Mouse (Mus musculus) heart, postnatal 0 days (tissue): ENCODE results near the gene Mrpl55. TPM values are rescaled to one million over a fixed set of nuclear protein-coding genes. Genes with fewer than 3 reads are reported as not detected.
A peak's percentile ranks its signal among the peaks of the same experiment; 100 is the strongest.

Source experiments
- ATAC-seq: fragments of 200-750 bp; cut with Nextera tagmentation; 2 replicates; pipeline ENCODE4 v1.8.0; 2017; ENCODE audit warnings: low read depth, moderate number of reproducible peaks, moderate library complexity; ENCODE audit not compliant: insufficient read depth
- DNase-seq: peaks from one replicate; pipeline ENCODE4 v3.0.0-alpha.2; 2016; ENCODE audit warnings: low spot score
- H3K27ac ChIP-seq: fragments of 300-500 bp; sonication (generic); 2 replicates; pipeline ENCODE4 v1.5.1; 2014; ENCODE audit warnings: low read depth, mild to moderate bottlenecking
- H3K27me3 ChIP-seq: fragments of 300-500 bp; sonication (generic); 2 replicates; pipeline ENCODE4 v1.6.1; 2014; ENCODE audit warnings: low read length, mixed read lengths; ENCODE audit not compliant: control insufficient read depth, insufficient read depth
- H3K36me3 ChIP-seq: fragments of 300-500 bp; sonication (generic); replicated peaks from 2 replicates; pipeline ENCODE4 v1.6.1; 2014; ENCODE audit warnings: low read length, mixed read lengths; ENCODE audit not compliant: control insufficient read depth, insufficient read depth
- H3K4me1 ChIP-seq: fragments of 300-500 bp; sonication (generic); 2 replicates; pipeline ENCODE4 v1.6.1; 2014; ENCODE audit warnings: antibody characterized with exemption; ENCODE audit not compliant: control insufficient read depth, insufficient read depth
- H3K4me2 ChIP-seq: fragments of 300-500 bp; sonication (generic); 2 replicates; pipeline ENCODE4 v1.6.1; 2014; ENCODE audit warnings: low read depth, mild to moderate bottlenecking, low read length, moderate library complexity
- H3K4me3 ChIP-seq: fragments of 300-500 bp; sonication (generic); 2 replicates; pipeline ENCODE4 v1.5.1; 2014; ENCODE audit warnings: low read depth, low read length
- H3K9ac ChIP-seq: fragments of 300-500 bp; sonication (generic); replicated peaks from 2 replicates; pipeline ENCODE4 v1.6.1; 2014; ENCODE audit warnings: low read depth, low read length, mixed read lengths
- H3K9me3 ChIP-seq: fragments of 300-500 bp; sonication (generic); replicated peaks from 2 replicates; pipeline ENCODE4 v1.6.1; 2016; ENCODE audit warnings: low read length; ENCODE audit not compliant: control insufficient read depth
- CTCF ChIP-seq: IDR thresholded peaks from 2 replicates; pipeline ENCODE4 v1.5.1; 2016; ENCODE audit warnings: antibody characterized with exemption, control low read depth, low read depth
- EP300 ChIP-seq: IDR thresholded peaks from 2 replicates; pipeline ENCODE4 v1.6.1; 2016; ENCODE audit warnings: antibody characterized with exemption, low read depth
- WGBS: fragments of 180-500 bp; shearing (Covaris S2); extraction: QIAGEN DNeasy Blood & Tissue Kit; methylation state at CpG from one replicate; pipeline ENCODE4 v1.1.7; 2014; 5-methylcytosine and 5-hydroxymethylcytosine counted together
- polyA plus RNA-seq: library from polyadenylated mRNA; unstranded; fragments of >200 nt; fragmentation: Nextera tagmentation; extraction: Ambion mirVana; gene quantifications from 2 replicates; pipeline ENCODE4 v1.2.1, GENCODE M21; 2015
- total RNA-seq: library from RNA; depleted of rRNA; stranded (reverse); fragments of >200 nt; gene quantifications from 2 replicates; pipeline ENCODE4 v1.2.3, GENCODE M21; 2014; ENCODE audit warnings: low replicate concordance

The Mrpl55 gene
- total and polyA plus RNA-seq, 2 experiments from 2014 or later: 187 to 196 TPM

DNA sequence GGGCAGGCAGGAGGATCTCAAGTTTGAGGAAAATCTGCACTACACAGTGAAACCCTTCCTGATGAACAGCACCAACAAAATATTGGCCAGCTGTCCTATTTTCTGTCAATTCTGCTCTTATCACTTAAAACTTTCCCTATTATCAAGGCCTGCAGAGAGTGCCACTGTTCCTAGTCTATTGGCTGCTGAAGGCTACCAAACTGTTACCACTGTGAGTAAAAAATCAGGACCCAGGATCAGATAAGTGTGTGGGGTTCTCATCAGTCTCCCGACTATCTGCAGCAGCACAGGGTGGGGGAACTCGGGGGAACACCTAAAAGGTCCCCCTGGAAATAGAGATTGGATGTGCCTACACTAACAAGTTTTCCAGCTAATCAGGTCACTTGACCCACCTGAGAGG is 22.9 kb downstream of the Mrpl55 start:
- no peaks in the 10 kb centered on the region for H3K9me3 ChIP-seq
- H3K9ac ChIP-seq: no peak overlapping the region
- no peak for TF ChIP-seq EP300
- no peak for TF ChIP-seq CTCF
- peak overlapping the region; percentile 23; the same call in 1 of the 2 replicates for H3K27ac ChIP-seq
- DNase-seq: no peak
- 31% methylated on average over 2 of the region's 2 CpGs for WGBS
- no peak overlapping the region for H3K4me3 ChIP-seq
- no peak for ATAC-seq
- peaks cover 67% of the 10 kb centered on the region for H3K4me1 ChIP-seq
- H3K27me3 ChIP-seq: no peaks in the 10 kb centered on the region
- peak overlapping the region; percentile 86 for H3K4me2 ChIP-seq
- H3K36me3 ChIP-seq: 0 out of 2 replicates have a peak, but pooled peaks cover 4% of the 10 kb centered on the region

DNA sequence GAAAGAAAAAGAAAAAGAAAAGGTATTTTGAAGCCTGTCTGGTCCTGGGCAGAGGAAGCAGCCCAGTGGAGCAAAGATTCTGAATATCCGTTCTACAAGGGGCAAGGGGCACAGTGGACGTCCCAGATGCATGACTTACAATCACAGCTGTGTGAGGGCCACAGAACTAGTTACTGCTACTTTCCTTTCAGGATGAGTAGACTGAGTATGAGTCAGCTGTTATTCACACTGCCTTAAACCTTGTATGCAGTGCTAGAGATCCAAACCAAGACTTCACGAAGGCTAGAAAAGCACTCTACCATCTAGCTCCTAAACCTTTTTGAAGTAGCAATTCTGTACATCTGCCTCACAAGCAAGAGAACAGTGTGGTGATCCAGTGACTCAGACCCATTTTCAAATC is 24.0 kb downstream of the Mrpl55 start:
- Histone ChIP-seq H3K4me2 (peak overlapping the region; percentile 86), H3K9ac (peak overlapping the region; percentile 35; the same call in 1 of the 2 replicates), H3K9me3 (no peaks in the 10 kb centered on the region), H3K36me3 (0 out of 2 replicates have a peak, but pooled peaks cover 4% of the 10 kb centered on the region), H3K27me3 (no peaks in the 10 kb centered on the region), H3K27ac (no peak overlapping the region), H3K4me3 (peak overlapping the region; percentile 80), H3K4me1 (peaks cover 58% of the 10 kb centered on the region)
- ATAC-seq (no peak), DNase-seq (no peak)
- WGBS: 15% methylated on average over 3 of the region's 3 CpGs
- TF ChIP-seq CTCF (no peak), EP300 (no peak)

DNA sequence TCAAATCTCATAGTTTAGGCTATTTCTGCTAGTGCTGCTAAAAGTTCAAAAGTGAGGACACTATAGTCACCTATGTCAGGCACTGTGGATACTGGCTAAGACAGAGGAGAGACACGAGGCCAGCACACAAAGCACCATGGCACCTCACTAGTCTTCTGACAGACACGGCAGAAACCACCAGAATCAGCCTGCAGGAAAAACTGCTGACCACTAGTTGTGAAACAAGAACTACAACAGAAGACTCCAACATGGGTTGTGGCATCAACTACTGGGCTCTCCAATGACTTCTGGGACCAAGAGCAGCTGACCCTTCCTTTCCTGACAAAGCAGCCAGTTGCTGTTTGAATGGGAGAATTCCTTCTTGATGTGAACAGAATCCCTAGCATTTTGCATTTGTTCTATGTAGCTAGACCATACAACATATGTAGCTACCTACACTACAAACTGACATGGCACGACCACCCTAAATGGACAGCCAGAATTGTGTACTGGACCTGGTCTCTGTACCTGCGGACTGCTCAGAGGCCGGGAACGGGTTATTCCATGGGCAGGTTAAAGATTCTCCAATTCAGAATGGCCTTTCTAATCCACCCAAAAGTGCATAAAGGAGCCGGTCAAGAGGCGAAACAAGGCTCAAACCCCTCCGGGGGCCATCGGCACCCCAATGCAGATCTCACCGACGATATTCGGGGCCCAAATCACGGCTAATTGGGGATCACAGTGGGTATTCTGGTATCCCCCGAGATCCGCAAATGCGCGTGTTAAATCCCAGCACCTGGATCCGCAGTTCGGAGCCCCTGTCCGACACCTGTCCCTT is 24.7 kb downstream of the Mrpl55 start:
- Histone ChIP-seq H3K4me2 (peak overlapping the region; percentile 86), H3K27ac (peak overlapping the region; percentile 98), H3K36me3 (0 out of 2 replicates have a peak, but pooled peaks cover 4% of the 10 kb centered on the region), H3K4me1 (peaks cover 51% of the 10 kb centered on the region), H3K9ac (peak overlapping the region; percentile 97), H3K27me3 (no peaks in the 10 kb centered on the region), H3K9me3 (no peaks in the 10 kb centered on the region), H3K4me3 (peak overlapping the region; percentile 80)
- DNase-seq: no peak
- ATAC-seq: no peak
- WGBS: 2% methylated on average over 21 of the region's 21 CpGs
- TF ChIP-seq EP300 (no peak), CTCF (no peak)

DNA sequence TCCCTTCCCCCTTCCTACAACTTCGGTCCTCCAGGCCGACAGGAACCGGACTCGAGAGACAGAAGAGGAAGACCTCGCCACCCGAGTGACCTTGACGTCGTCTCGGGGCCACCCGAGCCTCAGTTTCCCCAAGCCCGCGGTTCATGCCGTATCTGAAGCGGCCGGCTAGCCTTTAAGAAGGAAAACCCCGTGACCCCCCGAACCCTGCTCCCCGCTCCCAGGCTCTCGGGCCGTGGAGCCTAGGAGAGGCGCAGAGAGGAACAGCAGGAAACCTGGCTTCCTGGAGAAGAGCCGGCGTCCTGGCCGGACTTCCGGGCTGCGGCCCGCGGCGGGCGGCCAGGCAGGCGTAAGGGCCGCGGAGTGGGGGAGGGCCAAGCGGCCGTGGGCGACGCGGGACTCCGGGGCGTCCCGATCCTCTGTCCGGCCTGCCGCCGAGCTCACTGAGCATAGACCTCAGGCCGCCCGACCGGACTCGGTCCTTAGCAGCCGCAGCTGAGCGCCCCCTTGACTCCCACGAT is 25.4 kb downstream of the Mrpl55 start:
- Histone ChIP-seq H3K27me3 (no peaks in the 10 kb centered on the region), H3K4me2 (peak overlapping the region; percentile 86), H3K9ac (peak overlapping the region; percentile 97), H3K9me3 (no peaks in the 10 kb centered on the region), H3K36me3 (0 out of 2 replicates have a peak, but pooled peaks cover 4% of the 10 kb centered on the region), H3K4me1 (peaks cover 45% of the 10 kb centered on the region), H3K4me3 (peak overlapping the region; percentile 80), H3K27ac (peak overlapping the region; percentile 98)
- DNase-seq (peak; percentile 58), ATAC-seq (peak; percentile 81)
- TF ChIP-seq CTCF: no peak
- TF ChIP-seq EP300: no peak
- 1% methylated on average over 46 of the region's 51 CpGs for WGBS

DNA sequence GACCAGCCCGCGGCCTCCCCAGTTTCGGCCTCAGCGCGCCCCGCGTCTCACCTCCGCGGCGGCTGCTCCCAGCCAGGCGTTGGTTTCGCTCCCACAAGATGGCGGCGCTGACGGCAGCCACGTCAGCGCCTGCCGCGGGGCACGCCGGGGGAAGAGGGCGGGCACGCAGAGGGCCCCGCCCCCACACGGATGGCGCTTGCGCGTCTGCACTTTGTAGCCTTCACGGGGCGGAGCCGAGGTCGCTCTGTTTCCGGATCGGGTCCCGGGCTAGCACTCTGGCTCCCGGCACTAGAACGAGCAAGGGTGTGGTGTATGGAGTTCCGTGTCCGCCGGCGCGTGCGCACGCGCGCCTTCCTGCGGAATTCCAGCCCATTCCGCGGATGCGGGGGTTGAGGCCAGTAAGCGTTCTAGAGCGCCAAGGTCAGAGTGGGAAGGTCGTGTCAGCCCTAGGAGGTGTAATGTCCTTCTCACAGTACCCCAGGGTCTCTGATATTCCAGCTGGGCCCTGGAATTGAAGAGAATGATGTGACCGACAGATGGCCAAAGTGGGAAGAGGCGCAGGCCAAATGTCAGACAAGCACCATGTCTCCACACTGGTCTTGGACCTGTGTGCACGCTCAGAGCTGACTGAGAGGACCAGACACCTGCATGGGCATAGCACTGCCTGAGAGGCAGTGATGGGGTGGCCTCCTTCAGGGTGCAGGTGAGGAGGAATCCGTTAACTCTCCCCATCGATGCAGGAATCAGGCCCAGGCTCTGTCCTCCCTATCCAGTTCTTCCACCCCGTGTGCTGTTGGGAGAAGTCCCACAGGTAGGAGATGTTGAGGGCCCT is 26.1 kb downstream of the Mrpl55 start, which contains the start of gene Arf1:
TSS of gene Arf1 (minus strand) at position 149 of the 832 bp plus-strand sequence.
- Histone ChIP-seq H3K9me3 (no peaks in the 10 kb centered on the region), H3K9ac (peak within 1 kb of the TSS; percentile 97), H3K4me3 (peak within 1 kb of the TSS; percentile 80), H3K27ac (peak within 1 kb of the TSS; percentile 98), H3K27me3 (no peaks in the 10 kb centered on the region), H3K4me2 (peak within 1 kb of the TSS; percentile 86), H3K4me1 (peaks cover 38% of the 10 kb centered on the region), H3K36me3 (0 out of 2 replicates have a peak, but pooled peaks cover 4% of the 10 kb centered on the region)
- TF ChIP-seq CTCF (no peak), EP300 (no peak)
- peak; percentile 95 for ATAC-seq
- peak; percentile 93 for DNase-seq
- WGBS: 7% methylated on average over 47 of the region's 59 CpGs
